Mouse (Mus musculus) layer of hippocampus, postnatal 36 days (tissue): ENCODE results near the gene Sh3kbp1. TPM values are rescaled to one million over a fixed set of nuclear protein-coding genes. Genes with fewer than 3 reads are reported as not detected.
A peak's percentile ranks its signal among the peaks of the same experiment; 100 is the strongest.

Source experiments
- DNase-seq, 2 experiments: peaks; one replicate each; pipeline ENCODE4 v3.0.0; 2022
- total RNA-seq, 2 experiments: library from RNA; stranded (reverse); gene quantifications; 2 replicates each; pipeline ENCODE4 v1.2.3; 2021

Sh3kbp1 gene
- total RNA-seq, 2 experiments from 2014 or later, result 37.1 to 39.1 TPM

DNA sequence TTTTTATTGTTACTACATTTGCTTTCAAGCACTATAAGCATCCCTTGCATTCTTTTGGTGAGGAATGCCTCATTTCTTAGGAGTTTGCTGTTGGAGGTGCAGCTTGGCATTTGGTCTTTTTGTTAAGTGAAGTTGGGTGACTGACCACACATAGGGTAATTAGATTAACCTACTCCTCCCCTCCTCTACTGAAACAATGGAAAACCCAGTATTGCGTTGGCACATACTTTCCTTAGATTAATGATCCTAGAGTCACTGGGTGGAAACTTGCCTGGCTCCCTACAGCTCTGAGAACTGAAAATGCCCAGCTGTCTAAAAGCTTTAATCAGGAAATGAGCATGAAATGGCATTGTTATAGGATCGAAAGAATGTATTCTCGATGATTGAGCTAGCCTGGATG is 117.5 kb downstream of the Sh3kbp1 start:
- DNase-seq, result no peak

DNA sequence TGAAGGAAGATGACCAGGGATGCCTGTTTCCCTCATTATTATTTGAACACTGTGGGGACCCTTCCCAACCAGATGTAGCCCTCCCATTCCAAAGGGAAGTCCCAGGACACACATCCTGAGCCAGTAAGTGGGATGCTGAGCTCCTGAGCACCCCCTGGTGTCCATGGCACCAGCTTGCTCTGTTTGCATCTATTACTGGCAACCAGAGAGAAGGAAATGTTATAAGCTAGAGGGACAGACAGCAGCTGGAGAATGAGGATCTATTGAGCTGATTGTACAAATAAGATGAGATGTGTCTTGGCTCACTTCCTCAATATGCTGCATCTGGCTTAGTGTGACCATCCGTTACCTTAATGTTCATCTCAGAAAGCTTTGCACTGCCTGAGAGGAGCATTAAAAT is 124.8 kb downstream of the Sh3kbp1 start:
- DNase-seq, result no peak

DNA sequence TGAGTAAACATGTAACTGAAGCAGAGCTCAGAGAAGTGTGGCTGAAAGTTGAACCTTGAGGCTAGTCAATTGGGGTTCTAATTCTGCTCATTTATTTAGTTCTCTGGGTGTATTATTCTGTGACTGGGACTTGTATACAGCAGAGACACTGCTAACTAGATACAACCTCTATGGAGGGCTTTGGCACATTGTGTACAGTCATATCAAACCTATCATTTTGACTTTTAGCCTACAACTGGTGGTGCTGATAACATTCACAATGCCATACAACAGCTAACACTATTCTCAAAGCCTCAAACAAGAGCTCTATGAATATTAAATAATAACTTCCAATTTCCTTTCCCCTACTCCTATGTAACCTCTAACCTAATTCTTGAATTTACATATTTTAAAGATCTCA is 129.2 kb downstream of the Sh3kbp1 start:
- no peak for DNase-seq

GRCm38 (mm10) chrX:159756901-159757821 is 130.1 kb downstream of the Sh3kbp1 start:
- DNase-seq, result no peak

GRCm38 (mm10) chrX:159757854-159758540 is 130.9 kb downstream of the Sh3kbp1 start:
- no peak for DNase-seq

GRCm38 (mm10) chrX:159763801-159764200 is 136.7 kb downstream of the Sh3kbp1 start:
- no peak for DNase-seq

- no peak for DNase-seq
Observed at GRCm38 (mm10) chrX:159765850-159766249, 138.8 kb downstream of the Sh3kbp1 start.

DNA sequence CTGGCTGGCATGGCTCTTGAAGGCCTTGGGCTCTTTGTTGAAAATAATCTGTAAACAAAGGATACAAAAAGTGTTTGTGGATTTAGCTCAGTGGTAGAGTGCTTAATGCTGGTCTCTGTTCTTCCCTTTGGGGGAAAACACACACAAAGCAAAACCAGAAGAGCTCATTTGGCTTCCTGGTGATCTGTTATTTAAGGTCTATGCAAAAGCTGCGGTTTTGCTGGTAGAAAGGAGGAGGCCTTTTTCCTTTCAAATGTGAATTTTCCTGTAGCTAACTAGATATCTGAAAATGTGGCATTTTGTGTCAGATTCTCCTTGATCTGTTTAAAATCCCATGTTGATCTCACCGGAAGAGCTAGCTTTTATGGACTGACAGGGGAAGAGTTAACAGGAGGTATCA is 141.9 kb downstream of the Sh3kbp1 start:
- no peak for DNase-seq

DNA sequence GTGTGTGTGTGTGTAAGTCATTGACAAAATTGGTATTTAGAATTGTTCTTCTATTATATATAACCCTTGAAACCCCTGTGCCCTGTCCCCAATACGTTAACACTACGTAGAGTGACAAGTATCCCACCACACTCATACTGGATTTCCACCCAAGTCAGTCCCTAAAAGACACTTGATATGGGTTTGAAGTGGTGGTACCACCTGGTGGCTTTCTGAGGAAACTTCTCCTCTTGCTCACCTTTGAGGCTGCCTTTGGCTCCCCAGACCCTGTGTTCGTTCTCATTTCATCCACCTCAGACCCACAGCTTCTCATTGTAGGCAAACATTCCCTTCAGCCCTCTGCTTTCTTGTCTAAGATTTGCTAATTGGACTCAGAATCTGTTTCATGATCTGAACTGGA is 142.7 kb downstream of the Sh3kbp1 start:
- DNase-seq, result no peak

DNA sequence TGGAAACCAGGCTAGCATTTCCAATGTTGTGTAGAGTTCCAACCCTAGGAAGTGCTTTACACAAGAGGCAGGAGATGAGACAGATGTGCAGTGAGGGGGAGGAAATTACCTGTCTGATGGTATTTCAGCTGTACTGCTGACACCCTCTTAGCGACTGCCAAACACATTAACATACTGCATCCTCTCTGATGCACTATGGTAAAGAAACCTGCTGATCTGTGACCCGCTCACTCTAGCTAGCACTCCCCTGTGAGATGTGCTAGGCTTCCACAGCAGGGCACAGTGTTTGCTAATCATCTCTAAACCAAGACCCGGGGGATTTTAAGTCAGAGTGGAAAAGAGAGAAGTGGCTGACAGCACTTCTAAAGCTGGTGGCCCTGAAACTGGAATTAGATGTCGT is 145.1 kb downstream of the Sh3kbp1 start:
- DNase-seq, result no peak

- DNase-seq, result no peak
Observed at GRCm38 (mm10) chrX:159775042-159775441, 148.0 kb downstream of the Sh3kbp1 start.

DNA sequence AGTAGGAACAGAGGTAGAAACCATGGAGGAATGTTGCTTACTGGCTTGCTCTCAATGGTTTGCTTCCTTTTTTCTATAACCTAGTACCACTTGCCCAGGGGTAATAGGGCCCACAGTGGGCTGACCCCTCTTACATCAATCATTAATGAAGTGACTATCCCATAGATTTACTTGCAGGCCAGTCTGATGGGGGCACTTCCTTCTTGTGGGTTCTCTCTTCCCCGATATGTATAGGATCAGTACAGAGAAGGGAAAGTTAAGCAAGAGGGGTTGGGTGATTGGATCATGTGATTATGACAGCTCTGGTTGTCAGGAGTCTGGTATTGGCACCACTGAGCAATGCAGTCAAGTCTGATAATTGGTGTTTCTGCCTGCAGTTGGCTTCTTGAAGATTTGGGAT is 151.7 kb downstream of the Sh3kbp1 start:
- no peak for DNase-seq

DNA sequence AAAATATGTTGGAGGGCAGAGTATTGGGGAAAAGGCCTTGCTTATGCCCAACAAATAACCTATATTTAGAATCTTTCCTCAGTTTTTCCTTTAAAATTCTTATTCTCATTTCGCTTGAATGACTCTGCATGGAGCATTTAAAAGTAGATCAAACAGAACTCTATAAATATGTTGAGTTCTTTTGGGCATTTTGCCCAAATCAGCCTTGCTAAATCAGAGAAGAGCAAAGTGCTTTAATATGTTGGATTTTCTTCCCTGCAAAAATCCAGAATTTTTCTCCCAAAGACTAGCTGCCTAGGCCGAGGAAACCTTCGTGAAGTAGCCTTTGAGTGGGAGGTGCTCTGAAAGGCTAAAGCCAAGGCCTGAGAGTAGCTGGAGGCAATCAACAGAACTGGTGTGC is 163.4 kb downstream of the Sh3kbp1 start:
- no peak for DNase-seq

- DNase-seq, result no peak
Observed at GRCm38 (mm10) chrX:159795603-159796002, 168.5 kb downstream of the Sh3kbp1 start.

DNA sequence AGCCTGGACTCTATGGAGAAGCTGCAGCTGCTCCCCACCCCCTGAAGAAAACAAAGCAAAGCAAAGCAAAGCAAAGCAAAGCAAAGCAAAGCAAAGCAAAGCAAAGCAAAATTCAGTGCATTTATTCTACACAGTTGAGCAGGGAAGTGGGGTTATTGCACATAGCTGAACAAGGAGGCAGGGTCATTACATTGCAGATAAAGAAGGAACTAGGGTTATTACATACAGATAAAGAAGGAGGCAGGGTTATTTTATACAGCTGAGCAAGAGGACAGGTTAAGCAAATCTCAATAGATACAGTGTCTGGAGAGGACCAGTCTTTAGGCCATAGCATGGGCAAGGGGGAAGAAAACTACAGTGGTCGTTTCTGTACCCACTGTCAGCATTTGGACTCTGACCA is 177.3 kb downstream of the Sh3kbp1 start:
- no peak for DNase-seq

DNA sequence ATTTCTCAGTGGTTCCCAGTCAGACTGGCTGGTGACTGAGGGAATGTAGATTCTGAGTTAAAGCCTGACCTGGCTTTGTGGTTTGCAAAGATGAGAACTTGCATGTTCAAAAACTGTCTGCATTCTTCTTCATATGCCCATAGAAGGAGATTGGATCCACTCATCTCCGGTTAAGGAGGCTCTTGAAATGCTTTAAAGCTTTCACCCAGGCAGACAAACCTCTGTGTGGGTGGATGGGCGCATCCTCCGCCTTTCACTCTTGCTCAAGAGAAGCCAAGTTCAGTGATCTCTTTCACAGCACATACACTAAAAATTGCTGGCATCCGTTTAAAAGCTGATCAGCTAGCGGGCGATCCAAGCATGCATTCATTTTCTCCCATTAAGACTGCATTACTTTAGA is 182.4 kb downstream of the Sh3kbp1 start:
- no peak for DNase-seq

- no peak for DNase-seq
Observed at GRCm38 (mm10) chrX:159810469-159810868, 183.4 kb downstream of the Sh3kbp1 start.

- DNase-seq, result no peak
Observed at GRCm38 (mm10) chrX:159817508-159817907, 190.4 kb downstream of the Sh3kbp1 start.

- DNase-seq, result no peak
Observed at GRCm38 (mm10) chrX:159828135-159828534, 201.1 kb downstream of the Sh3kbp1 start.

DNA sequence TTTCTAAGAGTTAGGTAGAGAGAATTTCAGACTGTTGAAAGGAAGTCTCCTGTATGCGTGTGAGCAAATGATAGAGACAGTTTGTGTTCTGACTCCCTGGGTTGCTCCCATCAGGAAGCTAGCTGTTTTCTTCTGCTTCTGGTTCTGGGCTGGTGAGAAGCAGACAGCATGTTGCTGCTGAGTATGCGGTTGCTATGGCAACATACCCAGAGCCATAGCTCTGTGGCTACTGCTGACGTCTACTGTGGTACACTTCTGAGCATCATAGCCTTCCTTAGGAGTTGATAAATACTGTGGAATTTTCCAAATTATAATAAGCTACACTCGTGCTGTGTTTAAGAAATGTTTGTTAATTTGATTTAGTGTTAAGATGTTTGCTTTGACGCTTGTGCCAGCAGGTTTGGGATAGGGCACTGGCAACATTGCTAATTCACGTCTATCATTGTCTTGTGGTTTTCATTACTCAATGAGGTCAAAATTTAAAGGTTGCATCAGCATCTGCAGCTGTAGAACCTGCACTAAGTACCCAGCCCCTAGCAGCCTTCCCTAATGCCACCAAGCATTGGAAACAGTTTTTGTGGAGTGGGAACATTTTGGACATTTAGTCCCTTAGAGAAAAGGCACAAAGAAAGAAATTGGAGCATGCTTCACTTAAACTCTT is 202.2 kb downstream of the Sh3kbp1 start:
- peak in 1 of 2 experiments; percentile 14 for DNase-seq

DNA sequence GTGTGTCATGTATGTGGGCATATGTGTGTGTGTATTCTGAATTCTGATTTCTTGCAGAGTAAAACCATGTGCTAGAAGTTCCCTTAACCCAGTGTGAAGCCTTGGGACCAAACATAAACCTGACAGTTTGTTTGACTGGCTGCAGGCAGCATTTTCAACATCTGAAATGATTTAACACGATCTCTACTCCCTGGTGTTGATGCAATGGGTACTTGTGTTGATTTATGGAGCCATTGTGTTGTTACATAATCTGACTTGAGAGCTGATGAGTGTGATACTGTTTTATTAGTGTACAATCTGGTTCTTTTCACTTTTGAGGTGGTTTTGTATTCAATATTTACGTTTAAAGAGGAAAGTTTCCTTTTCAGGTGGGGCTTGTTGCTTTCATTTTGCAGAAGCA is 204.1 kb downstream of the Sh3kbp1 start:
- no peak for DNase-seq

- DNase-seq, result no peak
Observed at GRCm38 (mm10) chrX:159835239-159835638, 208.2 kb downstream of the Sh3kbp1 start.

DNA sequence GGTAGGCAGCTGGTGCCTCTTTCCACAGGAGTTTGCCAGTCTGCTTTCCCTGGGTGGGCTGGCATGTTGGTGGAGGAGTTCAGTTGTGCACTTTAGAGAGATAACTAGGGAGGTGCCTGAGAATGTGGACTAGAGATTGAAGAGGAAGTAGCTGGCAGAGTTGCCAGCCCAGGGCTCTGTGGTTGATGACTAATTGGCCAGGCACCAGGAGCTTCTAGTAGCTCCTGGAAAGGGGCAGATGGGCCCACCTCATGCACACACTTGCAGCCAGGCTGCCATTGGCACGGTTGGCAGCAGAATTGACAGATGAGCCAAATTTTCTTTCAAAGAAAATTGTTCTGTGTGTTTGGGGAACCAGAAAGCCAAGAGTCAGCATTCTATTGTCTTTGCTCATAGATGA is 210.3 kb downstream of the Sh3kbp1 start:
- DNase-seq, result peak; percentile 43 to 50
